Mouse (Mus musculus) G1E (cell line): ENCODE measurements at regions not wholly inside any gene's neighbourhood (a gene's known extent, or its start where the extent isn't known, plus 50 kb on each side); places are given as distances from the start of the nearest gene placed in this dataset.

ENCODE experiments used
- CTCF ChIP-seq: IDR thresholded peaks from 2 replicates; pipeline ENCODE4 v1.5.1; 2012; ENCODE audit warnings: low read depth, low read length, inconsistent platforms, mixed read lengths
- GATA1 ChIP-seq: IDR thresholded peaks from 2 replicates; pipeline ENCODE4 v1.6.1; 2012; ENCODE audit warnings: borderline replicate concordance, low read length, inconsistent platforms, mixed read lengths

DNA sequence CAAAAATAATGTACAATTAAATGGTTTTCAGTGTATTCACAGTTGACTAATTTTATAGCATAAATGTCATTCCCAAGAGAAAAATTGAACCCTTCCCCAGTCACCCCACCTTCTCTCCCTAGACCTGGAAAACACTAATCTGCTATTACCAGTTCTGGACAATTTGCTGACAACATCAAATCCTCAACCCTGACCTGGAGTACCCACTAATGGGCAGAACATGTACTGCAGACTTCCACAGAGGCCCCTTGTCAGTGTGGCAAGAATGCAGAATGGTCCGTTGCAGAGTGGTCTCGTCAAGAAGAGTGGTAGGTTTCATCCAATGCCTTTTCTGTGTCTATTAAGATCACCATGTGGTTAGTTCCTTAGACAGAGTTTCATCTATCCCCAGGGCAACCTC, 121.0 kb upstream of the Ppp2r2d start:
- TF ChIP-seq CTCF: no peak
- no peak for TF ChIP-seq GATA1
